Mouse (Mus musculus) bone marrow, adult 2 months (tissue): ENCODE measurements around the gene Inf2.

Experiments
- CTCF ChIP-seq: fragments of 200-500 bp; IDR thresholded peaks from 2 replicates; pipeline ENCODE4 v1.5.1; 2011; ENCODE audit warnings: low read length, control low read depth; ENCODE audit not compliant: control insufficient read depth, insufficient read depth
- POLR2A ChIP-seq: fragments of 200-500 bp; IDR thresholded peaks from 2 replicates; pipeline ENCODE4 v1.6.1; 2011; ENCODE audit warnings: low read depth, mild to moderate bottlenecking, control low read depth, low read length, borderline replicate concordance; ENCODE audit not compliant: control insufficient read depth

DNA sequence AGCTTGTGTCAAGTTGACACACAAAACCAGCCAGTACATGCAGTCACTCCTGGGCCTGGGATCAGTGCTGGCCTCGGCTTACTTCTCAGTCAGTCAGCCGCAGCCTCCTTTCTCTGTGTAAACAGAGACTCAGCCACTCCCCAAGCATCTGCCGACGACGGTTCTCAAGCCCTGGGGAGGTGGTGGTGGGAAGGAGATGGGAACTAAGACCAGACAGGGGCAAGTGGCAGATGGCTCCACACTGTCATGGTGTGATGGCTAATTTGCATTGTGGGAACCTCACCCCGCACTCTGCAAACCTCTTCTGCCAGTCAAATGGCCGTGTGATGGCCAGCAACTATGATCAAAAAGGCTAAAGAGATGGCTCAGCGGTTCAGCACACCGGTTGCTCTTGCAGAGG lies 28.1 kb downstream of the Inf2 start:
- TF ChIP-seq CTCF (no peak), POLR2A (no peak)
